In the genomic region with DNA sequence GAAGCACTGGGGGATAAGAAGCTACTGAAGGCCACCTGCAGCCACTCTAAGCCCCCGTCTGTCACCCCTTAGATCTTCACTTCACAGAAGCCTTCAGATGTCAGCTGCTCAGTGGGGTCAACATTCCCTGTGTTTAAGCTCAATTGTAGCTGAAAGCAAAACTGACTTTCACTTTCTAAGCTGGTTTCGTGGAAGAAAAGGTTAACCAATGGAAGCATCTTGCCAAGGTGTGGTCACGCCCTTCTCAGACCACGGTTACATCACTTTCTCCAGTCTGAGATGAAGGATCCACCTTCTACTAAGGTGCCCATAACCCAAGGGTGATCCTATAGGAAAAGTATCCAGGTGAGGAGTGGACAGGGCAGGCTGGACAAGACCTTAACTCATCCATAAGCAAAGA, we compare ENCODE assay signal across 4 mouse cellular contexts. TPM values are rescaled to one million over a fixed set of nuclear protein-coding genes. Genes with fewer than 3 reads are reported as not detected.
"Had no signal": no experiment of that assay in that cellular context is flagged by ENCODE, and none has a peak within 500 bp of the region (broad histone marks: within the 10 kb centered on the region; RNA-seq: fewer than 3 reads in every experiment).

No protein-coding gene starts in this region.

RNA-seq across cellular contexts. Expression of a gene that starts 36.2 kb away (rescaled TPM):
- total RNA-seq: heart, postnatal 10 days had no signal
- polyA plus RNA-seq: limb, embryonic 11.5 days; limb, embryonic 13.5 days; liver, embryonic 12.5 days had no signal
